Mouse (Mus musculus) CD8-positive naive resting alpha-beta T cell, adult 2 months (primary cell): ENCODE measurements around the gene Adam22.

Experiments used
- DNase-seq, 2 experiments: peaks; one replicate each; pipeline ENCODE4 v3.0.0; 2022; ENCODE audit warnings: low read depth in 2 of 2, low spot score in 2 of 2

The Adam22 gene

GRCm38 (mm10) chr5:8367614-8368327 lies at the start of gene Adam22:
Gene Adam22 (minus strand): TSS chr5:8368160.
- DNase-seq: no peak

- DNase-seq: no peak
These were observed 49.5 kb upstream of the Adam22 start for GRCm38 (mm10) chr5:8417443-8417842.

GRCm38 (mm10) chr5:8416683-8417413 lies 48.9 kb upstream of the Adam22 start:
- DNase-seq: no peak

- no peak for DNase-seq
These were observed 40.8 kb upstream of the Adam22 start for GRCm38 (mm10) chr5:8408746-8409145.

- no peak for DNase-seq
These were observed 29.8 kb upstream of the Adam22 start for GRCm38 (mm10) chr5:8397587-8398249.

GRCm38 (mm10) chr5:8393891-8394583 lies 26.1 kb upstream of the Adam22 start:
- no peak for DNase-seq

- no peak for DNase-seq
These were observed 6.4 kb upstream of the Adam22 start for GRCm38 (mm10) chr5:8374297-8374906.

- no peak for DNase-seq
These were observed 5.5 kb upstream of the Adam22 start for GRCm38 (mm10) chr5:8373415-8373814.

GRCm38 (mm10) chr5:8368781-8369180 lies 821 bp upstream of the Adam22 start:
- DNase-seq: no peak

GRCm38 (mm10) chr5:8368328-8368692 lies 350 bp upstream of the Adam22 start:
- DNase-seq: no peak

GRCm38 (mm10) chr5:8366771-8367613 lies 968 bp downstream of the Adam22 start:
- no peak for DNase-seq

- no peak for DNase-seq
These were observed 5.6 kb downstream of the Adam22 start for GRCm38 (mm10) chr5:8362361-8362760.

GRCm38 (mm10) chr5:8357677-8358076 lies 10.3 kb downstream of the Adam22 start:
- DNase-seq: no peak

- DNase-seq: no peak
These were observed 10.9 kb downstream of the Adam22 start for GRCm38 (mm10) chr5:8356885-8357651.

- no peak for DNase-seq
These were observed 11.6 kb downstream of the Adam22 start for GRCm38 (mm10) chr5:8356326-8356725.

GRCm38 (mm10) chr5:8349557-8349956 lies 18.4 kb downstream of the Adam22 start:
- DNase-seq: no peak

GRCm38 (mm10) chr5:8346329-8346728 lies 21.6 kb downstream of the Adam22 start:
- no peak for DNase-seq

GRCm38 (mm10) chr5:8343296-8343695 lies 24.7 kb downstream of the Adam22 start:
- DNase-seq: no peak

- no peak for DNase-seq
These were observed 26.3 kb downstream of the Adam22 start for GRCm38 (mm10) chr5:8341676-8342075.
